Mouse (Mus musculus) bone marrow macrophage, adult 2 months (primary cell): ENCODE measurements at regions not wholly inside any gene's neighbourhood (a gene's known extent, or its start where the extent isn't known, plus 50 kb on each side); places are given as distances from the start of the nearest gene placed in this dataset.

ENCODE experiments used
- CTCF ChIP-seq: IDR thresholded peaks from 2 replicates; pipeline ENCODE4 v1.5.1; 2012; ENCODE audit warnings: low read depth, mild to moderate bottlenecking, low read length, moderate library complexity
- POLR2A ChIP-seq: IDR thresholded peaks from 2 replicates; pipeline ENCODE4 v1.6.1; 2012; ENCODE audit warnings: mild to moderate bottlenecking, low read depth, low read length, borderline replicate concordance

DNA sequence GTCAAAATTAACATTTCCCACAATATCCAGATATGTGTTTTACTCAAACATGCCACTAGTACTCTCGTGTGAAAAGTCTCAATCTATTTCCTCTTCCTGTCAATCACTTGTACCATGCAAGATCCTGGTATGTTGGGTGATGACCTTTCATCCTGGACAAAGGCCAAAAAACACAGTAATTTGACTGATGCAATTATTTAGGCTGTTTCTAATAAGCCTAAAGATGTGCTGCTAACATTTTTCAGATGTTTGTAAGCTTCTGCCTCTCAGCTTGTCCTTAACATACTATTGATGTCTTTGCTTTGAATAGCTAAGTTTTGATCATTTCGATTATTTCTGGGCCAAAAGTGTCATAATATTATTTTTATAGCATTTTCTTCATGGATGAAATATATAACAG is 418.4 kb upstream of the Arrdc4 start:
- TF ChIP-seq CTCF (no peak), POLR2A (no peak)
